Mouse (Mus musculus): Measurements from ENCODE around the gene Fibcd1.

The Fibcd1 gene

DNA sequence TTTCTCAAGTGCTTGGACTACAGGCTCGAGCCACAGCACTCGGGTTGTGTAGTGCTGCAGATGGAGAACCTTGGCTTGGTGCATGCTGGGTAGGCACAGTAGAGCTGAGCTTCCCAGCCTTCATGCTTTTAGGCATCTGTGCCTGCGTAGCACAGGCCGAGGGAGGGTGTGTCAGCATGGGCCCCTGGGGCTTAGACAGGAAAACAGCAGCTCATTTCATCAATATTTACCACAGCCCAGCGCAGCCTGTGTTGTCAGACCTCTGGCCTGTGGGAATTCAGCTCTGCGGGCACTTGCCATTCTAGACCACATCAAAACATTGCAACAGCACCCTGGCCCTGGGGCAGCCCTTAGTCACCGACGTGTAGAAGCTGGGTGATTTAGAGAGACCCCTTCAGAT, 10.2 kb upstream of the Fibcd1 start:
- no peak for DNase-seq

DNA sequence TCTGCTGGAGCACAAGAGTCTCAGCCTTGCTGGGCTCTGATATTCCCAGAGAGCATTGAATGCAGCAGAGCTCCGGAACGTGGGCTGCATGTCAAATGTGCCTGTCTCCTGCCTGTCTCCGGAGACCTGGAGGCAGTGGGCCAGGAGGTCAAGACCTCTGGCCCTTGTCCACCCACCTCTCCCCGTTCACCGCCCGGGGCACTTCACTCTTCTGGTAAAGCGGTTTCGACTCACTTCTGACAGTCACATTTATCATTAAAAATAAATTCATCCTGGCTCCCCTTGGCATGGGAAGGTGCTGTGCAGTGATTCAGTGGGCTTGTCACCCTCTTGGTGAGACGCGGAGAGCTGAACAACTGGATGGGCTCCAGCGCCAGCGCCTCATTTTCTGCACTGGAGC, 4.3 kb upstream of the Fibcd1 start:
- DNase-seq: no peak

GRCm38 (mm10) chr2:31847908-31848307, 2.1 kb upstream of the Fibcd1 start:
- DNase-seq: peak; percentile 35

GRCm38 (mm10) chr2:31846692-31847660, 1.2 kb upstream of the Fibcd1 start:
- peak; percentile 46 for DNase-seq

DNA sequence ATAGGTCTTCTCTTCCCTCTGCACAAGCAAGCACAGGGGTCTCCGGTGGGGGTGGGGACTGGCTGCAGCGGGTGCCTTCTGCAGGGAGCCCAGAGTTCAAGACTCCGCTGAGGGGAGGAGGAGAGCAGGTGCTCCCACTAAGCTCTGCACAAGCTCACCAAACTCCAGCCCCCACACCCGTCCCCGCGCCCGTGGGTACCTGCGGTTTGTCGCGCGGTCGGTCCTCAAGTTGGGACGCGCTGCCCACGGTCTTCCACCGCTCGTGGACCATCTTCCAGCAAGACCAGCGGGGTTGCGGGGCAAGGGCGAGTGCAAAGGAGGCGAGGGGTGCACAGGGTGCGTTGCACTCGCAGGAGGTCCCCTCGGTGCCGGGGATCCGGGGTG, 301 bp downstream of the Fibcd1 start:
- no peak for DNase-seq

DNA sequence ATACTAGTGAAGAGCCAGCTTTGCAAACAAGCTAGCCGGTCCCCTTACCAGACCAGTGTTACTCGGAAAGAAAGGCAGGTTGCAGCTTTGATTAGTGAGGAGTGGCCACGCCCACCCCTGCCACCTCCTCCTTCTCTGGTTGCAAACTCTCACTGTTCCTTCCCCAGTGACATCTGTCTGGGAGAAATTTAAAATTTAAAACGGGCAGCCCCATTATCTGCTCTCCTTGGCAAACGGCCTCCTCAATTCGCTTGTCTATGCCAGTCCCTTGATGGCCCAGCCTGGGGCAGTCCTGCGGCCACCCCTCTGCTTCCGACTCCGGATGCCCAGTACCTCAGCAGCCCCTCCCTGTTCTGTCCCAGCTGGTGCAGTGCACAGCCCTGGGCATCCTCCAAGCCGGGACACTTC, 1.1 kb downstream of the Fibcd1 start:
- DNase-seq: no peak

DNA sequence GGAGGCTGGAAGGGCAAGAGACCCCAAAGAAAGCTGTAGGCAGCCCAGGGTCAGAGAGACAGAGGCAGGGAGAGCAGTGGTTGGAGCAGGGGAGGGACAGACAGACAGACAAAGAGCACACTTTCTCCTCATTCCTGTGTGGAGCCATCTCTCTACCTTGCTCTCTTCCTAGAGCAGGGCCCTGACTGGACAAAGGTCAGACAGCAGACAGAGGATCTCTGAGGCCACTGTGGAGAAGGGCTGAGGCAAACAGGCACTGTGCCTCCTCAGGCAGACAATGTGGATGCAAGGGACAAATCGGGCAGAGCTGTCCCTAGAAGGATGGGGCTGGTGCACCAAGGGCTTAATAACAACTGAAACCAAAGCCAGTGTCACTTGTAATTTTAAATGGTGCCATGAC, 6.9 kb downstream of the Fibcd1 start:
- no peak for DNase-seq

DNA sequence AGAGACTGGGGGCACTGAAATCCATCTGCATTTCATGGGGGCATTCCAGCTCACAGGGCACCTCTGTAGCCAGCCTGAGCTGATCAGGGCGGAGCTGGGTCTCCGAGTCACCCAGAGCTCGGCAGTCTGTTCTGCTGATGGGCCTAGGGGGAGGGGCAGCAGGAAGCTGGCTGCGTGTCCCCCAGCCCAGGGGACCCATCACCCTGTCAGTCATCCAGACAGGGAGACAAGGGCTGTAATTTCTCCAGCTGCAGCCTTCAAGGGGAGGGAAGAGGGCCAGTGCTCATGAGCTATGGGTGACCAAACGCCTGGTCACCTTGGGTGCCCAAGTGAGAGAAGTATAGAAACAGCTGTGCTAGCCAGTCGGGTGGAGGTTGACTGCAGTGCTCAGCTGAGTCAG, 8.8 kb downstream of the Fibcd1 start:
- DNase-seq: no peak

DNA sequence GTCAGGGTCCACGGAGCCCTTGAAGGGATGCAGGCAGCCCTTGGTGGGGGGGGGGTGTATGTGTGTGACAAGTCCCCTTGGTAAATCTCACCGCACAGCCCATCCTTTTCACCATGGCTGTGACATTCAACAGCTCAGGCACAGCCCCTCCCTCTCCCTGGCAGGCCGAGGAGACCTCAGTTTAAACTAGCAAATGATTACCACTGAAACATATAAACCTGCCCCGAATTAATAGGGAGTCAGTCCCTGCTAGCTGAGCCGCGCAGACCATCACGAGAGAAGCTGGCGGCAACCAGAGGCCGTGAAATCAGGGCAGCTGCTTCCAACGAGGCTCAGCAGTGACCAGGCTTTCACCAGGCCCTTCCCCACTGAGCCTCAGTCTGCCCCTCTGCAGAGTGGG, 9.7 kb downstream of the Fibcd1 start:
- no peak for DNase-seq

DNA sequence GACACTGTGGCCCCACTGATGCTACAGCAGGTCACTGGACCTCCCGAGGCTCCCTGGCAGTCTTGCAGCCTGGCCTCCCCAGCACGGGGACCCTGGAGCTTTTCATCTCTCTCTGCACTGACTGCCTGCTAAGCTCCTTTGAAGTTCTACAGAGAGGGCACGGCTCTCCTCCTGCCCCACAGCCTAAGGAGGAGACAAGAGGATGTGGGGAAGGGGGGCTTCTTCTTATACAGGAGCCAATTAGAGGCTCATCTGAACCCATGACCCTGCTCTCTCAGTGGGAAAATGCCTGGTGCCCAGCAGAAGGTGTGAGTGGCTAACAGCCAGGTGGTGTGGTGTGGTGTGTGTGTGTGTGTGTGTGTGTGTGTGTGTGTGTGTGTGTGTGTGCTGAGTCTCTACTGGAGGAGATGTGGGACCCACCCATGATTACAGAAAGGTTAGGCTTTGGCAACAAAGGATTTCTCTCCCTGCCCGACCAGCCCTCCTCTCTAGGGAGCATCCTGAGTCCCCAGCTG, 17.4 kb downstream of the Fibcd1 start:
- no peak for DNase-seq

DNA sequence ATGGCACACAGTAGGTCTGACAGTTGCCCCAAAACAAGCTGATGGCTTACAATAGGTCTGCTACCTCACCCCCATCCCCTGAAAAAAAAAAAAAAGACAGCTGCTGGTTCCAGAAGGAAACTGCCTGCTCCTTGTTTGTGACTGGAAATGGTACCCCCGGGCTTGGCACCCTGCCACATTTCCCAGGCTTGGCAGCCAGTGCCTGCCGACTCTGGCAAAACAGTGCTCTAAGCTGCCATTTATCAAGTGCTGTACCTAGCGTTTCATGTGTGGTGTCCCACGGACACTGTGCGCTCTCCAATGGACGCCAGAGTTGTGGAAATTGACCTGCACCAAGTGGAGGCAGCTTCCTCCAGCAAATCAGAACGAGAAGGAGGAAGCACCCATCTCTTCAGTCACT, 17.9 kb downstream of the Fibcd1 start:
- peak; percentile 83 for DNase-seq

DNA sequence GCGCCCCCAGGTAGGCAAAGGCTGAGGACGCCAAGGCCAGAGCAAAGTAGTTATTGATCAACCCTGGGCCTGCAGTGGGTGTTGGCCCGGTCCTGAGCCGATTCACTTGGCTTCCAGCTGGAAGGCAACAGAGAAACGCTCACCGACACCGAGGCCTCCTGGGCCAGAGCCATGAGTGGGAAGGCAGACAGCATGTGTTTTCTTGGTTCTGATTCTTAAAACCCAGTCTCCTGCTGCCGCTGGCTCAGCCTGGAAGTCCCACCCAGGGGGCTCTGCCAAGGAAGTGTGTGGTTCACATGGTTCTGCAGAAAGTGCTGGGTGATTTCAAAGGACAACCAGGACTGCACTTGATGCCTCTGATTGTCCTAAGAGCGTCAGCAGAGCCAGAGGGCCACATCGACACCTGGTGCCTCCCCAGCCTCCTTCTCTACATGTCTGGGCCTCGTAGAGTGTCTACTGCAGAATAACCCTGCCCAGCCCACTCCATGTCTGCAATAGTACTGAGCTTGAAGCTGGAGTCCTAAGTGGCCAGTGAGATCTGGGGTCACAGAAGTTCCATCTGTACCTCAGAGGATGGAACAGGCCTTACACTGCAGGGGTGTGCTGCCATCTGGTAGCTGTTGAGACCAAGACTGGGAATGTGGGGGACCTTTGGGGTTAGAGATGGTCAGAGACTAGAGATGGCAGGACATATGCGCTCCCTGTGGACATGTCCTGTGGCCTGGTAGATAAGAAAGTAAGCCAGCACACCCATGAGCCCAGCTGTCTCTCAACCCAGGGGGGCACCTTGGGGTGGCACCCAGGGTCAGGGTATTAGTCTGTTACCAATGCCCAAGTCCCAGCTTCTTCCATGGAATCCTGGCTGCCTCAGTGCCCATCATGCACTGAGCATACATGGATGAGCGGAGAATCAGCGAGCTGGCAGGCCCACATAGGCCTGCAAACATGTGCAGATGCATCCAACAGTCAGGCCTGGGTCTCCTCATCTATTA, 19.4 kb downstream of the Fibcd1 start:
- no peak for DNase-seq

- no peak for DNase-seq
Measured at GRCm38 (mm10) chr2:31825469-31825911, 20.3 kb downstream of the Fibcd1 start.

DNA sequence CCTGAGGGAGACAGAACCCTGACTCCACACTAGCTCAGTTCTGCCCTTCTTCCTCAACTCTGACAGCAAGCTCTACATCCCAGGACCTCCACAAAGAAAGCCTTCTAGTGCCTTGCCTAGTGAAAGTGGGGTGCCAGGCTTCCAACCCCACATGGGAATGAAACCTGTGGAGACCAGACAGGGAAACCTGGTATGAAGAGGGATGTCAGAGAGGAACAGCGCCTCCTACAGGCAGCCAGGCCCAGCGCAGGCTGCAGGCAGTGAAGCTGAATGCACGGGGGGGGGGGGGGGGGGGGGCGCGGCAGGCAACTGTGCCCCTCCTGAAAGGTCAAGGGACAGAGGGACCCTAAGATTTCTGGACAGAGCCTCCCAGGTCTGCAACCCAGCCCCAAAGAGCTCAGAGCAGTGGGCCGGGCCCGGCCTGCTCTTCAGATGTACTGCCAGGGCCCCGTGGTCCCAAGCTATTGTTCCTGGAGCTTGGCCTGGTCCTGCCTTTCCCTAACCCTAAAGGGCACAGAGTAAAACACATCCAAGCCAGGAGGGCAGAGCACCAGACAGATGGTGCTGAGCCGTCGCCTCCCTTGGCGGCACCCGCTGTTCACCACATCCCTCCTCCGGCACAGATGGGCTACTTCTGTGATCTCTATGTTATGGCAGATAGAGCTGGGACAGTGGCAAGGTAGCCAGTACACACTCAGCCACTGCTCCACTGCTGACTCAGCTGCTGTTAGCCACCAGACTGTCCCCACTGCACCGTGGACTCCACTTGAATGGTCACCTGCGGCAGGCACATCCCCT, 21.7 kb downstream of the Fibcd1 start:
- DNase-seq: peak; percentile 57

DNA sequence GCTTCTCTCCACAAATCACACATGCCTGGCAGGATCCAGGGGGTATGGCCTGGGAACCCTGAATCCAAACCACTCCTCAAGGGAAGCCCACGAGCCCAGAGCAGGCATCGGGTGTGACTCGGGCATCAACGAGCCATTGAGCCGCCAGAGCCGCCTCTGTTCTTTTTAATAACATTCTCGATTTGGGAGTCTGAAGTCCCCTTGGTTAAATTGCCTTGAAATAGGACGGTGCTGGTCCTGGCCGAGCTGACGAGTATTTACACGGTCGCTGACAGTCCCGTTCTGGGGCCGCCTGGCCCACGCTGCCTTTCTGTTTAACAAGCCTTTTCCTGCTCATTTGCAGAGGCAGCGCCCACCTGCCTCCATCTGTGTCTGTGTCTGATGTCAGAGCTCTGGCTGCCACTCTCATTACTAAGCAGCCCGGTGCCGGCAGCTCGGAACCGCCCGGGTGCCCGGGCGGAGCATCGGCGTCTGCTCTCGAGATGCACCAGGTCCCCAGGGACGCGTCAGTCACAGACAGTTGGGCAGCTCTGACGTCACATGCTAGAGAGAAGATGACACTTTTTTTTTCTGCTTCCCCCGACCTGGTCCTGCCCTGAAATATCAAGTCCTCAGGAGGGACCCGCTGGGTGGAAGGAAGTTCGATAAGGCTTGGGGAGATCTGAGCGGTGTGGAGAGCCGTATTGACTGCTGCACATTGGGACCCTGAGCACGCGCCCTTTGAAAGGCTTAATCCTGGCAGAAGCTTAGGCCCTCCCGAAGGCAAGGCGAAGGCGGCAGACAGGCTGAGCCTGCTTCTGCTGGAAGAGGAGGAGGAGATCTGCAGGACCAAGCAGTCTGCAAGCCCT, 23.1 kb downstream of the Fibcd1 start:
- peak; percentile 78 for DNase-seq

- DNase-seq: peak; percentile 75
Measured at GRCm38 (mm10) chr2:31815367-31815766, 30.4 kb downstream of the Fibcd1 start.

DNA sequence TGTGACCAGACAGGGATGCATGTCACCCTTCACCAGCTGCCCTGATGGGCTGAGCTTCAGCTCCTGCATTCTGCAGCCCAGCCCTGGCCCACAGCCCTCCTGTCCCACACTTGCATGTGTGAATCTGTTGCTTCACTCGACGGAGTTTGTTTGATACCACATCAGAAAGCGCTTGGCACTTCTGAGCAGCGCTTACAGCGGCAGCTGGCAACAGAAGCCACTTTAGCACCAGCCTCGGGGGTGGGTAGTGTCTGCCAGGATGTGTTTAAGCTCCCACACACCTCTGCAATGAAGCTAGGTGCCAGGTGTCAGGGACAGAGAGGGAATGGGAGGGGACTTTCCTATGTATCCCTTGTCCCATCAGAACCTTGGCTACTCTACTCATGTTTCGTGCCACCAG, 31.1 kb downstream of the Fibcd1 start:
- no peak for DNase-seq

DNA sequence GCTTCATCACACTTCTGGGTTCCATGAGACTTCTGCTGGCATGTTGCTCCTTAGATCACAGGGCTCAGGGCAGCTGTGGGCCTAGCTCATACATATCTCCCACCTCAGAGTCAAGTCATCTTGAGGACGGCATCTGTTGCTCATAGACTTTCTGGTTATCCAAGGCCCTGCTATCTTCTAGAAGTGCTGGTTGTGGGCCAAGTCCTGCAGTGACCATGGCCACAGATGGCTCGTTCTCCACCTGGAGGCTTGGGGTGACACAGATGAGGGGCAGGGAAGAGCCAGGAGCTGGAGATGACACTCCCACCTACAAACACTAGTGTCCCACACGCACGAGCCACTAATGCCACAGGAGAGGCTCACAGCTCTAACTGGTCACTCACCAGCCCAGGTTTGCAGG, 32.2 kb downstream of the Fibcd1 start:
- DNase-seq: no peak

- no peak for DNase-seq
Measured at GRCm38 (mm10) chr2:31811086-31811958, 34.5 kb downstream of the Fibcd1 start.

DNA sequence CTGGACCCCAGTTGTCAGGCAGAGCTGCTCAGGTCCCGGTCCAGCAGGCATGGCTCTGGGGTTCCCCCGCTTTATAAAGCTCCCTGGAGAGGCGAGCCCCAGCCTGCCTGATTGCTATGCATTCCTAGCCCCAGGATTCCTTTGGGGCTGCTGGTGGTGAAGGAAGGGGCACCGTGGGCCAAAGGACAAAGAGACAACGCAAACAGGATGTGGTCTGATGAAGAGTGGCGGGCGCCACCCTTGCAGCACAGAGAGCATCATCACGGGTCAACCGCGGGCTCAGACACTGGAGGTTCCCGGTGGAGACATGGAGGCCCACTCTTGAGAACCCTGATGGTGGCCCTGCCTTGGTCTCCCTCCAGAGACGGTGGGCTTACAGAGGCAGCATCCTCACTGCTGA, 35.4 kb downstream of the Fibcd1 start, which contains the start of gene Qrfp:
Qrfp (minus strand) TSS at position 137 of the 400 bp plus-strand sequence.
- DNase-seq: no peak

Measured in retina, postnatal 1 day (tissue).